Mouse (Mus musculus) heart, postnatal 4 days (tissue): ENCODE results near the gene Krt24. TPM values are rescaled to one million over a fixed set of nuclear protein-coding genes. Genes with fewer than 3 reads are reported as not detected.
"Not testable (repeated sequence)": the region's sequence is repeated elsewhere in the genome, so short reads cannot be mapped to it uniquely, and the experiment has no call there.

ENCODE experiments used
- DNase-seq: peaks from one replicate; pipeline ENCODE4 v3.0.0; 2021
- total RNA-seq, 2 experiments: library from RNA; stranded (reverse); gene quantifications; 2 replicates each; pipeline ENCODE4 v1.2.3; 2021

Krt24 gene
- total RNA-seq, 2 experiments from 2014 or later = not detected

DNA sequence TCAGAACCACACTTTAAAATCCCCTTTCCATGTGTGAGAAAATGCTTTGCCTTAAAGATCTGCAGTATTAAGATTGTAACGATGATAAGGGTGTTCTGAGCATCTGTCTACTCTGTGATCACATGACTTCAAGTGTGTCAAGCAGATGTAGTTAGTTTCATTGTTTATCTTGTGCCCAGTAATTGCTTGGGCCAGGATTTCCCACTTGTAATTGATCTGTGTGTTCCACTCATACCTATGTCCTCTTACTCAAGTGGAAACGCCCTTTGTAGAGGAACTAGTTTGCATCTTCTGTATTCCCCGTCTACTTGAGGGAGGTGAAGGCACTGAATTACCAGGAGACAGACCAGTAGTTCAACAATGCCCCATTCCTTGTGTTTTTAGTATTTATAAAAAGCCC is 34.4 kb downstream of the Krt24 start:
- DNase-seq = no peak

- no peak for DNase-seq
These were observed 34.8 kb downstream of the Krt24 start for GRCm38 (mm10) chr11:99250241-99250640.

DNA sequence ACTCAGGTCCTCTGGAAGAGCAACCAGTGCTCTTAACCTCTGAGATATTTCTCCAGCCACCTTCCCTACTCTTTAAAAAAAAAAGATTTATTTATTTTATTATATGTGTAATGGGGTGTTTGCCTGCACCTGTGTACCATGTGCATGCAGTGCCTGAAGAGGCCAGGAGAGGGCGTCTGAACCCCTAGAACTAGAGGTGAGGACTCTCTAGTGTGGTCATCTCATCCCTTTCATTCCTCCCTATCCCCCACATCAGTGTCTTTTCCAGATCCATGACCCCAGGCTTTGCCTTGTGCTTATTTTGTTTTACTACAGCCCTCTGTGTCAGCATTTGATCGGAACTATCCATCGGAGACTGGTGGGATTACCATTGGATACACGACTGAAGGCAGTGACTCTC is 35.9 kb downstream of the Krt24 start:
- DNase-seq = peak; percentile 37

GRCm38 (mm10) chr11:99247916-99248315 is 37.1 kb downstream of the Krt24 start:
- DNase-seq = no peak

GRCm38 (mm10) chr11:99244519-99244918 is 40.5 kb downstream of the Krt24 start:
- not testable (repeated sequence) for DNase-seq

DNA sequence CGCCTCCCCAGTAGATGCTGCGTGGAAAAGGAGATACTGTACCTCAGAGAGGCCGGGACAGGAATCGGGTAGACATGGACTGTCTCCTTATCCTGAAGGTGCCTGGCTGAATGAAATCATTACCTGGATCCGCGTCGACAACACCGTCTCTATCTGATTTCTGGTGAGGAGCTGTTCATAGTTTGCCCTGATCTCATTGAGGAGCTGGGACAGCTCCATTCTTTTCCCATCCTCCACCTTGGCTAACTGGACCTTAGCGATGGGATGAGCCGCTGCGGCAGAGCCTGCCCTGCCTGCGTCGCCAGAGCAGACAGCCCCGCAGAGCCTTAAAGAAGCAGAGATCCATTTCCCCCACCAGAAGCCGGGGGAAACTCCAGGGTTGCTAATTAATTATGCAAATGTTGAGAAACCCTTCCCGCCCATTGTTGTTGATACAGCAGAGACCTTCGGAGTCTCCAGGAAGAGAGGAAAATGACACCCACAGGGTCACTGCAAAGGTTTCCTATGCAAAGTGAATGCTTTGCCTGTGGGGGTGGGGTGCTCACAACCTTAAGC is 41.2 kb downstream of the Krt24 start, which contains the start of gene Krt222:
TSS of gene Krt222 (minus strand) at position 266 of the 555 bp plus-strand sequence.
- peak; percentile 29 for DNase-seq

GRCm38 (mm10) chr11:99243200-99243819 is 41.8 kb downstream of the Krt24 start:
- DNase-seq = no peak

GRCm38 (mm10) chr11:99242056-99242455 is 43.0 kb downstream of the Krt24 start:
- no peak for DNase-seq

- no peak for DNase-seq
These were observed 46.6 kb downstream of the Krt24 start for GRCm38 (mm10) chr11:99238468-99238867.

- DNase-seq = no peak
These were observed 53.8 kb downstream of the Krt24 start for GRCm38 (mm10) chr11:99231049-99231816.

DNA sequence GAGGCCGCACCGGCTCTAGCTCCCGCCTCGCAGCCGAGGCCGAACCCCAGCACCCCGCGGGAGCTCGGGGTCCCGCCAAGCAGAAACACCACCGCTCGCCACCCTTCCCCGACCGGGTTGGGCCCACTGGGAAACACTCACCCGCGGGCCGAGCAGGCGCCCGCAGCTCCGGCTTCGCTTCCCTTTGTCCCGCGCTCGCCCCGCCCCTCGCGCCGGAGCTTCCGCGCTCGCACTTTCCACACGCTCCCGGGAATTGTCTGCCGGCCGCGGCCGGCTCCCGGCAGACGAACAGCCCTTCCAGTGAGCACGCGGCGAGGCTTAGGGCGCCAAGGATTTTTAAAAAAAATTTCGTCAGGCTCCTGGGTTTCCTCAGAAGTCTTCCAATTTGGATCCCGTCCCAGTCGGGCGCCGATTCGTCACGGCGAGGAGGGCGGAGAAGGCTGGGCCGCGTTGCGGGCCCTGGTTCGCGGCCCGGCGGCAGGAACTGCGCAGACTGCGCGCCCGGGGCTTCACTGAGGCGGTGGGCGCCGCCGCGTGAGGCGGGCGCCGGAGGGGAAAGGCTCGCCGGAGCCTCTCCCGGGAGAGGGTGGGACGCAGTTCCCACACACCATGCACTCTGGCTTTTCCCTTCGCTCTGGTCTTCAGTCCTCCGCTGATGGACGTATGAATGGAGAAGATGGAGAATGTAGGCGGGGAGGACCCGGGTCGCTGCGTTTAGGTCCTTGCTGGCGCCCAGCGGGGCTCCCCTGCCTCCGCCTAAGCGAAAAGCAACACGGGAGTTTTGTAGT is 54.6 kb downstream of the Krt24 start, which contains the start of gene Smarce1:
TSS of gene Smarce1 (minus strand) at position 757 of the 788 bp plus-strand sequence.
- peak; percentile 85 for DNase-seq

Other genes with a start within 250 kb of the Krt24 start
- 100 to 1,000 TPM; 204 to 217 TPM for gene Igfbp4, start 244.0 kb downstream of the Krt24 start, total RNA-seq
- under 1 TPM in 1 of 2 experiments, not detected in 1; 0.14 TPM for gene Tns4, start 196.0 kb downstream of the Krt24 start, total RNA-seq
- under 1 TPM; 0.56 to 0.67 TPM for gene Ccr7, start 130.2 kb downstream of the Krt24 start, total RNA-seq
- 10 to 100 TPM; 92.8 to 99.8 TPM for gene Smarce1, start 54.2 kb downstream of the Krt24 start, total RNA-seq
- 1 to 10 TPM; 7.5 to 8.2 TPM for gene Krt222, start 41.2 kb downstream of the Krt24 start, total RNA-seq
- gene Krt25, start 37.7 kb upstream of the Krt24 start, total RNA-seq = under 1 TPM; 0.14 to 0.31 TPM
- not detected for gene Krt26, start 52.7 kb upstream of the Krt24 start, total RNA-seq
- gene Krt27, start 65.8 kb upstream of the Krt24 start, total RNA-seq = not detected
- gene Krt28, start 89.6 kb upstream of the Krt24 start, total RNA-seq = not detected
- gene Krt10, start 104.1 kb upstream of the Krt24 start, total RNA-seq = 1 to 10 TPM; 8.6 to 9.5 TPM
- gene Krt12, start 137.0 kb upstream of the Krt24 start, total RNA-seq = not detected
- gene Krt20, start 152.9 kb upstream of the Krt24 start, total RNA-seq = under 1 TPM; 0.21 to 0.79 TPM
- not detected for gene Krt23, start 207.9 kb upstream of the Krt24 start, total RNA-seq
- not detected for gene Krt39, start 236.1 kb upstream of the Krt24 start, total RNA-seq